Mouse (Mus musculus) heart, embryonic 13.5 days (tissue): Measurements from ENCODE around the gene Ctcf. TPM values are rescaled to one million over a fixed set of nuclear protein-coding genes. Genes with fewer than 3 reads are reported as not detected.
A peak's percentile ranks its signal among the peaks of the same experiment; 100 is the strongest.

Source experiments
- ATAC-seq: fragments of 200-750 bp; cut with Nextera tagmentation; 2 replicates; pipeline ENCODE4 v1.8.0; 2017; ENCODE audit warnings: moderate TSS enrichment; ENCODE audit not compliant: insufficient number of reproducible peaks, low FRiP score, low TSS enrichment; ENCODE audit errors: extremely low read depth
- H3K27ac ChIP-seq: fragments of 300-500 bp; sonication (generic); replicated peaks from 2 replicates; pipeline ENCODE4 v1.5.1; 2015; ENCODE audit warnings: moderate library complexity, mild to moderate bottlenecking, inconsistent platforms
- H3K27me3 ChIP-seq: fragments of 300-500 bp; sonication (generic); replicated peaks from 2 replicates; pipeline ENCODE4 v1.6.1; 2015; ENCODE audit warnings: mild to moderate bottlenecking, inconsistent platforms
- H3K36me3 ChIP-seq: fragments of 300-500 bp; sonication (generic); 2 replicates; pipeline ENCODE4 v1.6.1; 2015; ENCODE audit warnings: mild to moderate bottlenecking, inconsistent platforms
- H3K4me1 ChIP-seq: fragments of 300-500 bp; sonication (generic); 2 replicates; pipeline ENCODE4 v1.6.1; 2015; ENCODE audit warnings: inconsistent platforms
- H3K4me2 ChIP-seq: fragments of 300-500 bp; sonication (generic); 2 replicates; pipeline ENCODE4 v1.6.1; 2015; ENCODE audit warnings: inconsistent platforms, mild to moderate bottlenecking, moderate library complexity
- H3K4me3 ChIP-seq: fragments of 300-500 bp; sonication (generic); 2 replicates; pipeline ENCODE4 v1.5.1; 2015; ENCODE audit warnings: moderate library complexity, mild to moderate bottlenecking, inconsistent platforms
- H3K9ac ChIP-seq: fragments of 300-500 bp; sonication (generic); 2 replicates; pipeline ENCODE4 v1.6.1; 2015; ENCODE audit warnings: inconsistent platforms, mild to moderate bottlenecking, moderate library complexity
- H3K9me3 ChIP-seq: fragments of 300-500 bp; sonication (generic); 2 replicates; pipeline ENCODE4 v1.6.1; 2016; ENCODE audit warnings: inconsistent platforms
- WGBS: fragments of 180-500 bp; shearing (Covaris S2); methylation state at CpG from one replicate; pipeline ENCODE4 v1.1.7; 2015; ENCODE audit warnings: mixed read lengths; 5-methylcytosine and 5-hydroxymethylcytosine counted together
- polyA plus RNA-seq: library from polyadenylated mRNA; unstranded; fragments of >200 nt; fragmentation: Nextera tagmentation; extraction: Ambion mirVana; gene quantifications from 2 replicates; pipeline ENCODE4 v1.2.1, GENCODE M21; 2015

Gene Ctcf
- polyA plus RNA-seq, 1 experiment from 2014 or later = 67.1 TPM

- Histone ChIP-seq H3K4me3 (no peak overlapping the region), H3K36me3 (peaks cover 90% of the 10 kb centered on the region), H3K4me2 (no peak overlapping the region), H3K9ac (no peak overlapping the region), H3K27ac (no peak overlapping the region), H3K27me3 (no peaks in the 10 kb centered on the region), H3K4me1 (peaks cover 35% of the 10 kb centered on the region), H3K9me3 (no peaks in the 10 kb centered on the region)
- no peak for ATAC-seq
- 90% methylated on average over 19 of the region's 19 CpGs for WGBS
Measured at GRCm38 (mm10) chr8:105618892-105619591, 17.3 kb upstream of the Ctcf start.

GRCm38 (mm10) chr8:105620211-105620610 is 16.2 kb upstream of the Ctcf start:
- no peak overlapping the region for H3K27ac ChIP-seq
- no peak for ATAC-seq
- H3K4me1 ChIP-seq = peaks cover 36% of the 10 kb centered on the region
- H3K4me2 ChIP-seq = no peak overlapping the region
- H3K27me3 ChIP-seq = no peaks in the 10 kb centered on the region
- no peak overlapping the region for H3K9ac ChIP-seq
- H3K9me3 ChIP-seq = no peaks in the 10 kb centered on the region
- H3K4me3 ChIP-seq = no peak overlapping the region
- WGBS = 82% methylated on average over 19 of the region's 19 CpGs
- peaks cover 89% of the 10 kb centered on the region for H3K36me3 ChIP-seq

GRCm38 (mm10) chr8:105620946-105621720 is 15.2 kb upstream of the Ctcf start:
- no peaks in the 10 kb centered on the region for H3K27me3 ChIP-seq
- no peaks in the 10 kb centered on the region for H3K9me3 ChIP-seq
- peaks cover 80% of the 10 kb centered on the region for H3K36me3 ChIP-seq

GRCm38 (mm10) chr8:105621841-105622240 is 14.5 kb upstream of the Ctcf start:
- peak overlapping the region; percentile 34; the same call in 1 of the 2 replicates for H3K27ac ChIP-seq
- no peaks in the 10 kb centered on the region for H3K9me3 ChIP-seq
- no peak for ATAC-seq
- no peak overlapping the region for H3K4me2 ChIP-seq
- H3K27me3 ChIP-seq = no peaks in the 10 kb centered on the region
- H3K9ac ChIP-seq = no peak overlapping the region
- WGBS = 71% methylated on average over 4 of the region's 4 CpGs
- peaks cover 36% of the 10 kb centered on the region for H3K4me1 ChIP-seq
- H3K36me3 ChIP-seq = peaks cover 73% of the 10 kb centered on the region
- no peak overlapping the region for H3K4me3 ChIP-seq

More at GRCm38 (mm10) chr8:105620946-105621720, 15.2 kb upstream of the Ctcf start:
- ATAC-seq = no peak
- Histone ChIP-seq H3K4me2 (no peak overlapping the region), H3K4me3 (no peak overlapping the region), H3K9ac (no peak overlapping the region), H3K27ac (no peak overlapping the region), H3K4me1 (peaks cover 36% of the 10 kb centered on the region)
- WGBS = 85% methylated on average over 21 of the region's 21 CpGs

- peak overlapping the region; percentile 25; the same call in 1 of the 2 replicates for H3K9ac ChIP-seq
- H3K36me3 ChIP-seq = peaks cover 67% of the 10 kb centered on the region
- H3K27ac ChIP-seq = peak overlapping the region; percentile 55
- no peak overlapping the region for H3K4me3 ChIP-seq
- H3K4me1 ChIP-seq = peaks cover 36% of the 10 kb centered on the region
- no peak overlapping the region for H3K4me2 ChIP-seq
- H3K27me3 ChIP-seq = no peaks in the 10 kb centered on the region
- no peaks in the 10 kb centered on the region for H3K9me3 ChIP-seq
- WGBS = 5% methylated on average over 8 of the region's 8 CpGs
- peak; percentile 70 for ATAC-seq
Measured at GRCm38 (mm10) chr8:105622421-105622920, 13.9 kb upstream of the Ctcf start.

- WGBS = 35% methylated on average over 5 of the region's 5 CpGs
- Histone ChIP-seq H3K4me2 (no peak overlapping the region), H3K27me3 (no peaks in the 10 kb centered on the region), H3K4me1 (peaks cover 36% of the 10 kb centered on the region), H3K9ac (peak overlapping the region; percentile 25; the same call in 1 of the 2 replicates), H3K9me3 (no peaks in the 10 kb centered on the region), H3K36me3 (peaks cover 60% of the 10 kb centered on the region), H3K4me3 (no peak overlapping the region), H3K27ac (peak overlapping the region; percentile 55)
- ATAC-seq = no peak
Measured at GRCm38 (mm10) chr8:105623118-105623517, 13.2 kb upstream of the Ctcf start.

GRCm38 (mm10) chr8:105623679-105624245 is 12.6 kb upstream of the Ctcf start:
- no peak overlapping the region for H3K4me2 ChIP-seq
- H3K9ac ChIP-seq = peak overlapping the region; percentile 25; the same call in 1 of the 2 replicates
- ATAC-seq = no peak
- peaks cover 54% of the 10 kb centered on the region for H3K36me3 ChIP-seq
- H3K27ac ChIP-seq = no peak overlapping the region
- H3K4me1 ChIP-seq = peaks cover 36% of the 10 kb centered on the region
- 57% methylated on average over 7 of the region's 7 CpGs for WGBS
- H3K4me3 ChIP-seq = no peak overlapping the region
- no peaks in the 10 kb centered on the region for H3K27me3 ChIP-seq
- H3K9me3 ChIP-seq = no peaks in the 10 kb centered on the region

GRCm38 (mm10) chr8:105624401-105624800 is 12.0 kb upstream of the Ctcf start:
- H3K27me3 ChIP-seq = no peaks in the 10 kb centered on the region
- H3K4me3 ChIP-seq = no peak overlapping the region
- peaks cover 36% of the 10 kb centered on the region for H3K4me1 ChIP-seq
- H3K27ac ChIP-seq = peak overlapping the region; percentile 7; the same call in 1 of the 2 replicates
- 68% methylated on average over 3 of the region's 3 CpGs for WGBS
- ATAC-seq = no peak
- H3K36me3 ChIP-seq = peaks cover 47% of the 10 kb centered on the region
- no peak overlapping the region for H3K9ac ChIP-seq
- no peaks in the 10 kb centered on the region for H3K9me3 ChIP-seq
- no peak overlapping the region for H3K4me2 ChIP-seq

GRCm38 (mm10) chr8:105624831-105625230 is 11.5 kb upstream of the Ctcf start:
- no peak for ATAC-seq
- 58% methylated on average over 1 of the region's 1 CpGs for WGBS
- peaks cover 43% of the 10 kb centered on the region for H3K36me3 ChIP-seq

GRCm38 (mm10) chr8:105626086-105626485 is 10.3 kb upstream of the Ctcf start:
- ATAC-seq = no peak

More at GRCm38 (mm10) chr8:105624831-105625230, 11.5 kb upstream of the Ctcf start:
- H3K4me1 ChIP-seq = peaks cover 36% of the 10 kb centered on the region
- peak overlapping the region; percentile 7; the same call in 1 of the 2 replicates for H3K27ac ChIP-seq
- no peaks in the 10 kb centered on the region for H3K9me3 ChIP-seq
- no peak overlapping the region for H3K4me2 ChIP-seq
- H3K27me3 ChIP-seq = no peaks in the 10 kb centered on the region
- H3K4me3 ChIP-seq = no peak overlapping the region
- H3K9ac ChIP-seq = no peak overlapping the region

GRCm38 (mm10) chr8:105629337-105629736 is 7.0 kb upstream of the Ctcf start:
- no peak for ATAC-seq
- Histone ChIP-seq H3K4me3 (no peak overlapping the region), H3K27me3 (no peaks in the 10 kb centered on the region), H3K4me2 (no peak overlapping the region), H3K36me3 (peaks cover 3% of the 10 kb centered on the region; the same call in 1 of the 2 replicates), H3K4me1 (peaks cover 8% of the 10 kb centered on the region), H3K9ac (no peak overlapping the region), H3K9me3 (no peaks in the 10 kb centered on the region), H3K27ac (no peak overlapping the region)
- WGBS = 81% methylated on average over 4 of the region's 4 CpGs

More at GRCm38 (mm10) chr8:105626086-105626485, 10.3 kb upstream of the Ctcf start:
- Histone ChIP-seq H3K4me2 (no peak overlapping the region), H3K9ac (no peak overlapping the region), H3K36me3 (peaks cover 30% of the 10 kb centered on the region), H3K27me3 (no peaks in the 10 kb centered on the region), H3K4me1 (peaks cover 36% of the 10 kb centered on the region), H3K27ac (no peak overlapping the region), H3K4me3 (no peak overlapping the region), H3K9me3 (no peaks in the 10 kb centered on the region)
- 88% methylated on average over 1 of the region's 1 CpGs for WGBS
